Mouse (Mus musculus): ENCODE measurements around the gene Dcaf17. TPM values are rescaled to one million over a fixed set of nuclear protein-coding genes. Genes with fewer than 3 reads are reported as not detected.

Dcaf17 gene
- polyA plus RNA-seq, 2 experiments, result 3.2 to 11.8 TPM

- Histone ChIP-seq H3K4me3 (ENCODE audit: insufficient read depth in 1 of 2, low read depth in 2 of 2, low read length in 2 of 2) (no peak overlapping the region), H3K4me2 (ENCODE audit: low read depth) (no peak overlapping the region), H3K9ac (replicated peaks) (no peak overlapping the region), H3K27ac (no peak overlapping the region), H3K4me1 (replicated peaks; ENCODE audit: control insufficient read depth in 2 of 2, insufficient read depth in 2 of 2, low read length in 1 of 2) (peaks cover 5 to 12% of the 10 kb centered on the region in 2 experiments), H3K36me3 (replicated peaks; ENCODE audit: control insufficient read depth, insufficient read depth, low read depth) (no peaks in the 10 kb centered on the region; the same call in 1 of the 2 replicates), H3K27me3 (ENCODE audit: control insufficient read depth, insufficient read depth, low read length) (no peaks in the 10 kb centered on the region), H3K9me3 (ENCODE audit: control insufficient read depth, low read length) (no peaks in the 10 kb centered on the region)
- peak; percentile 60 to 74 (median 65) for DNase-seq (ENCODE audit: low read depth in 3 of 3, low spot score in 3 of 3)
- TF ChIP-seq EP300 (IDR thresholded peaks at IDR 0.05; ENCODE audit: low read depth) (peak; percentile 72), CTCF (IDR thresholded peaks at IDR 0.05; ENCODE audit: low read depth) (no peak)
- peak; percentile 91 for ATAC-seq (ENCODE audit: insufficient read depth)
- 10% methylated on average over 7 of the region's 7 CpGs for WGBS (ENCODE audit: insufficient replicate concordance)
These were observed 41.0 kb downstream of the Dcaf17 start for GRCm38 (mm10) chr2:71096170-71096569.

- Histone ChIP-seq H3K9ac (replicated peaks) (no peak overlapping the region), H3K9me3 (ENCODE audit: control insufficient read depth, low read length) (no peaks in the 10 kb centered on the region), H3K4me2 (ENCODE audit: low read depth) (no peak overlapping the region), H3K27ac (no peak overlapping the region), H3K36me3 (replicated peaks; ENCODE audit: control insufficient read depth, insufficient read depth, low read depth) (no peaks in the 10 kb centered on the region; the same call in 1 of the 2 replicates), H3K27me3 (ENCODE audit: control insufficient read depth, insufficient read depth, low read length) (no peaks in the 10 kb centered on the region), H3K4me3 (ENCODE audit: insufficient read depth in 1 of 2, low read depth in 2 of 2, low read length in 2 of 2) (no peak overlapping the region), H3K4me1 (replicated peaks; ENCODE audit: control insufficient read depth in 2 of 2, insufficient read depth in 2 of 2, low read length in 1 of 2) (no peaks in the 10 kb centered on the region)
- DNase-seq (ENCODE audit: low read depth in 3 of 3, low spot score in 3 of 3) (no peak), ATAC-seq (ENCODE audit: insufficient read depth) (no peak)
- no peak for TF ChIP-seq EP300 (IDR thresholded peaks at IDR 0.05; ENCODE audit: low read depth)
- TF ChIP-seq CTCF (IDR thresholded peaks at IDR 0.05; ENCODE audit: low read depth), result no peak
- 60% methylated on average over 10 of the region's 10 CpGs for WGBS (ENCODE audit: insufficient replicate concordance)
These were observed 47.6 kb downstream of the Dcaf17 start for GRCm38 (mm10) chr2:71102621-71103291.

- Histone ChIP-seq H3K27ac (no peak overlapping the region), H3K9me3 (ENCODE audit: control insufficient read depth, low read length) (no peaks in the 10 kb centered on the region), H3K4me1 (replicated peaks; ENCODE audit: control insufficient read depth in 2 of 2, insufficient read depth in 2 of 2, low read length in 1 of 2) (no peaks in the 10 kb centered on the region), H3K4me2 (ENCODE audit: low read depth) (no peak overlapping the region), H3K36me3 (replicated peaks; ENCODE audit: control insufficient read depth, insufficient read depth, low read depth) (no peaks in the 10 kb centered on the region; the same call in 1 of the 2 replicates), H3K9ac (replicated peaks) (no peak overlapping the region), H3K4me3 (ENCODE audit: insufficient read depth in 1 of 2, low read depth in 2 of 2, low read length in 2 of 2) (no peak overlapping the region), H3K27me3 (ENCODE audit: control insufficient read depth, insufficient read depth, low read length) (no peaks in the 10 kb centered on the region)
- DNase-seq (ENCODE audit: low read depth in 3 of 3, low spot score in 3 of 3) (no peak), ATAC-seq (ENCODE audit: insufficient read depth) (no peak)
- 54% methylated on average over 4 of the region's 4 CpGs for WGBS (ENCODE audit: insufficient replicate concordance)
- TF ChIP-seq CTCF (IDR thresholded peaks at IDR 0.05; ENCODE audit: low read depth) (no peak), EP300 (IDR thresholded peaks at IDR 0.05; ENCODE audit: low read depth) (no peak)
These were observed 48.2 kb downstream of the Dcaf17 start for GRCm38 (mm10) chr2:71103292-71103680.

GRCm38 (mm10) chr2:71104696-71105095 is 49.6 kb downstream of the Dcaf17 start:
- no peaks in the 10 kb centered on the region for H3K36me3 ChIP-seq (replicated peaks; ENCODE audit: control insufficient read depth, insufficient read depth, low read depth)
- WGBS (ENCODE audit: insufficient replicate concordance), result 49% methylated on average over 3 of the region's 3 CpGs
- no peak overlapping the region for H3K27ac ChIP-seq
- no peak overlapping the region for H3K4me3 ChIP-seq (ENCODE audit: insufficient read depth in 1 of 2, low read depth in 2 of 2, low read length in 2 of 2)
- no peaks in the 10 kb centered on the region for H3K9me3 ChIP-seq (ENCODE audit: control insufficient read depth, low read length)
- no peak overlapping the region for H3K9ac ChIP-seq (replicated peaks)
- no peak overlapping the region for H3K4me2 ChIP-seq (ENCODE audit: low read depth)
- H3K27me3 ChIP-seq (ENCODE audit: control insufficient read depth, insufficient read depth, low read length), result no peaks in the 10 kb centered on the region
- DNase-seq (ENCODE audit: low read depth in 3 of 3, low spot score in 3 of 3), result no peak
- no peaks in the 10 kb centered on the region for H3K4me1 ChIP-seq (replicated peaks; ENCODE audit: control insufficient read depth in 2 of 2, insufficient read depth in 2 of 2, low read length in 1 of 2)
- TF ChIP-seq EP300 (IDR thresholded peaks at IDR 0.05; ENCODE audit: low read depth) (no peak), CTCF (IDR thresholded peaks at IDR 0.05; ENCODE audit: low read depth) (no peak)
- no peak for ATAC-seq (ENCODE audit: insufficient read depth)

- Histone ChIP-seq H3K27ac (no peak overlapping the region), H3K9ac (replicated peaks) (no peak overlapping the region), H3K9me3 (ENCODE audit: control insufficient read depth, low read length) (no peaks in the 10 kb centered on the region), H3K36me3 (replicated peaks; ENCODE audit: control insufficient read depth, insufficient read depth, low read depth) (no peaks in the 10 kb centered on the region), H3K27me3 (ENCODE audit: control insufficient read depth, insufficient read depth, low read length) (no peaks in the 10 kb centered on the region), H3K4me3 (ENCODE audit: insufficient read depth in 1 of 2, low read depth in 2 of 2, low read length in 2 of 2) (no peak overlapping the region), H3K4me2 (ENCODE audit: low read depth) (no peak overlapping the region), H3K4me1 (replicated peaks; ENCODE audit: control insufficient read depth in 2 of 2, insufficient read depth in 2 of 2, low read length in 1 of 2) (no peaks in the 10 kb centered on the region)
- 61% methylated on average over 14 of the region's 14 CpGs for WGBS (ENCODE audit: insufficient replicate concordance)
- TF ChIP-seq EP300 (IDR thresholded peaks at IDR 0.05; ENCODE audit: low read depth) (no peak), CTCF (IDR thresholded peaks at IDR 0.05; ENCODE audit: low read depth) (no peak)
- ATAC-seq (ENCODE audit: insufficient read depth) (no peak), DNase-seq (ENCODE audit: low read depth in 3 of 3, low spot score in 3 of 3) (no peak)
These were observed 50.5 kb downstream of the Dcaf17 start for GRCm38 (mm10) chr2:71105469-71106215.

All from liver, embryonic 14.5 days (tissue).